ENCODE assay signal across 18 mouse cellular contexts in genomic region chr5:149108178-149108577, GRCm38 (mm10).
DNase-seq lines count a peak whose midpoint lies in the region; ATAC-seq lines count a peak whose summit lies in the region.
"Had no signal": no experiment of that assay in that cellular context is flagged by ENCODE, and none has a peak within 500 bp of the region (broad histone marks: within the 10 kb centered on the region; RNA-seq: fewer than 3 reads in every experiment).

No protein-coding gene starts in this region.

- DNase-seq in adrenal gland, adult 8-10 months, result peak; percentile 14
- DNase-seq in adrenal gland, postnatal 4 days (ENCODE audit: low spot score in 2 of 2), result no peak
- peak; percentile 11 to 35 for DNase-seq in adrenal gland, postnatal 36 days
- no peak for DNase-seq in lung, postnatal 14 days
- no peak for DNase-seq in kidney, postnatal 10 days
- no peak for DNase-seq in lung, adult 18-20 months
- DNase-seq: cerebellum, adult 8-10 months; forebrain, postnatal 0 days had no signal

- H3K27ac ChIP-seq in intestine, embryonic 16.5 days (ENCODE audit: low read length), result no peak overlapping the region
- no peak overlapping the region for H3K27ac ChIP-seq in liver, embryonic 15.5 days (replicated peaks)
- H3K27ac ChIP-seq: embryonic facial prominence, embryonic 12.5 days; heart, embryonic 10.5 days; hindbrain, embryonic 12.5 days; kidney, embryonic 15.5 days; limb, embryonic 12.5 days; lung, embryonic 15.5 days had no signal

- H3K36me3 ChIP-seq in intestine, embryonic 16.5 days (ENCODE audit: control insufficient read depth, insufficient read depth, low read length), result no peaks in the 10 kb centered on the region
- no peaks in the 10 kb centered on the region for H3K36me3 ChIP-seq in liver, embryonic 15.5 days (replicated peaks)
- H3K36me3 ChIP-seq: embryonic facial prominence, embryonic 12.5 days; heart, embryonic 10.5 days; hindbrain, embryonic 12.5 days; kidney, embryonic 15.5 days; limb, embryonic 12.5 days; lung, embryonic 15.5 days had no signal

- WGBS in intestine, embryonic 16.5 days, result 65% methylated on average over 15 of the region's 15 CpGs
- 26% methylated on average over 15 of the region's 15 CpGs for WGBS in liver, embryonic 15.5 days (ENCODE audit: insufficient replicate concordance)

- no peak overlapping the region for H3K9ac ChIP-seq in intestine, embryonic 16.5 days (ENCODE audit: low read depth, low read length)
- H3K9ac ChIP-seq in liver, embryonic 15.5 days, result no peak overlapping the region
- H3K9ac ChIP-seq: embryonic facial prominence, embryonic 12.5 days; forebrain, postnatal 0 days; hindbrain, embryonic 12.5 days; kidney, embryonic 15.5 days; limb, embryonic 12.5 days; lung, embryonic 15.5 days had no signal

- no peaks in the 10 kb centered on the region for H3K9me3 ChIP-seq in intestine, embryonic 16.5 days (ENCODE audit: control insufficient read depth, low read length)
- H3K9me3 ChIP-seq in liver, embryonic 15.5 days (replicated peaks), result no peaks in the 10 kb centered on the region
- H3K9me3 ChIP-seq: embryonic facial prominence, embryonic 12.5 days; heart, embryonic 10.5 days; hindbrain, embryonic 12.5 days; kidney, embryonic 15.5 days; limb, embryonic 12.5 days; lung, embryonic 15.5 days had no signal

- no peak overlapping the region for H3K4me3 ChIP-seq in intestine, embryonic 16.5 days (ENCODE audit: low read length)
- no peak overlapping the region for H3K4me3 ChIP-seq in liver, embryonic 15.5 days (replicated peaks)
- H3K4me3 ChIP-seq: embryonic facial prominence, embryonic 12.5 days; heart, embryonic 10.5 days; hindbrain, embryonic 12.5 days; kidney, embryonic 15.5 days; limb, embryonic 12.5 days; lung, embryonic 15.5 days had no signal

- no peak overlapping the region for H3K4me2 ChIP-seq in intestine, embryonic 16.5 days (ENCODE audit: low read depth, low read length)
- peak overlapping the region; percentile 9; the same call in 1 of the 2 replicates for H3K4me2 ChIP-seq in liver, embryonic 15.5 days
- H3K4me2 ChIP-seq: embryonic facial prominence, embryonic 12.5 days; hindbrain, embryonic 12.5 days; kidney, embryonic 15.5 days; limb, embryonic 12.5 days; lung, embryonic 15.5 days had no signal

- no peaks in the 10 kb centered on the region for H3K27me3 ChIP-seq in intestine, embryonic 16.5 days (replicated peaks; ENCODE audit: control insufficient read depth, insufficient read depth, low read length)
- no peaks in the 10 kb centered on the region for H3K27me3 ChIP-seq in liver, embryonic 15.5 days
- H3K27me3 ChIP-seq: embryonic facial prominence, embryonic 12.5 days; hindbrain, embryonic 12.5 days; kidney, embryonic 15.5 days; limb, embryonic 12.5 days; lung, embryonic 15.5 days had no signal

- no peaks in the 10 kb centered on the region for H3K4me1 ChIP-seq in intestine, embryonic 16.5 days (ENCODE audit: control insufficient read depth, insufficient read depth, low read length)
- H3K4me1 ChIP-seq in liver, embryonic 15.5 days (replicated peaks), result peaks cover 34% of the 10 kb centered on the region
- H3K4me1 ChIP-seq: embryonic facial prominence, embryonic 12.5 days; heart, embryonic 10.5 days; kidney, embryonic 15.5 days; limb, embryonic 12.5 days; lung, embryonic 15.5 days had no signal

- ATAC-seq in intestine, embryonic 16.5 days, result peak; percentile 79
- peak; percentile 89 for ATAC-seq in liver, embryonic 15.5 days (ENCODE audit: insufficient read depth)
- ATAC-seq: CD4-positive, CD25-positive, alpha-beta regulatory T cell, adult 4 months; forebrain, postnatal 0 days; midbrain, embryonic 16.5 days had no signal

Comparison
In these comparisons a context has a peak if more than half of its experiments do, and no peak if none do; other contexts are left out.
1. DNase-seq: peak in adrenal gland, adult 8-10 months (single experiment) and adrenal gland, postnatal 36 days (2 of 2); none in adrenal gland, postnatal 4 days (0 of 2), lung, postnatal 14 days (single experiment), kidney, postnatal 10 days (single experiment) and lung, adult 18-20 months (0 of 2).